Comparison of ENCODE assay signal across 30 mouse cellular contexts in genomic region chr13:36015636-36016035, GRCm38 (mm10). TPM values are rescaled to one million over a fixed set of nuclear protein-coding genes. Genes with fewer than 3 reads are reported as not detected.
A peak's percentile ranks its signal among the peaks of the same experiment; 100 is the strongest.
DNase-seq lines count a peak whose midpoint lies in the region; ATAC-seq and TF ChIP-seq lines count a peak whose summit lies in the region.
"Had no signal": no experiment of that assay in that cellular context is flagged by ENCODE, and none has a peak within 500 bp of the region (broad histone marks: within the 10 kb centered on the region; RNA-seq: fewer than 3 reads in every experiment).

No protein-coding gene starts in this region.

- no peak overlapping the region for H3K9ac ChIP-seq in intestine, embryonic 16.5 days (ENCODE audit: low read depth, low read length)
- H3K9ac ChIP-seq in liver, embryonic 14.5 days (replicated peaks): no peak overlapping the region
- H3K9ac ChIP-seq in hindbrain, embryonic 16.5 days (ENCODE audit: low read depth, low read length): no peak overlapping the region
- H3K9ac ChIP-seq in midbrain, embryonic 15.5 days: no peak overlapping the region
- H3K9ac ChIP-seq: embryonic facial prominence, embryonic 12.5 days; forebrain, embryonic 15.5 days; heart, embryonic 12.5 days; hindbrain, embryonic 15.5 days; midbrain, embryonic 13.5 days; stomach, embryonic 15.5 days had no signal

- no peak overlapping the region for H3K4me2 ChIP-seq in intestine, embryonic 16.5 days (ENCODE audit: low read depth, low read length)
- H3K4me2 ChIP-seq in liver, embryonic 14.5 days (ENCODE audit: low read depth): no peak overlapping the region
- H3K4me2 ChIP-seq in hindbrain, embryonic 16.5 days (ENCODE audit: low read length): no peak overlapping the region
- no peak overlapping the region for H3K4me2 ChIP-seq in midbrain, embryonic 15.5 days
- H3K4me2 ChIP-seq: embryonic facial prominence, embryonic 12.5 days; forebrain, embryonic 15.5 days; heart, embryonic 12.5 days; hindbrain, embryonic 15.5 days; midbrain, embryonic 13.5 days; stomach, embryonic 15.5 days had no signal

- no peak overlapping the region for H3K4me3 ChIP-seq in intestine, embryonic 16.5 days (ENCODE audit: low read length)
- H3K4me3 ChIP-seq in liver, embryonic 14.5 days (ENCODE audit: insufficient read depth in 1 of 2, low read depth in 2 of 2, low read length in 2 of 2): no peak overlapping the region
- no peak overlapping the region for H3K4me3 ChIP-seq in hindbrain, embryonic 16.5 days (ENCODE audit: low read length)
- no peak overlapping the region for H3K4me3 ChIP-seq in midbrain, embryonic 15.5 days
- H3K4me3 ChIP-seq: embryonic facial prominence, embryonic 12.5 days; forebrain, embryonic 10.5 days; forebrain, embryonic 15.5 days; gastrocnemius, adult 2 months; heart, adult 2 months; heart, embryonic 12.5 days; hindbrain, embryonic 15.5 days; midbrain, embryonic 13.5 days; stomach, embryonic 15.5 days had no signal

- peak; percentile 90 for ATAC-seq in intestine, embryonic 16.5 days
- peak; percentile 55; the same call in 1 of the 2 replicates for ATAC-seq in liver, embryonic 14.5 days (ENCODE audit: insufficient read depth)
- no peak for ATAC-seq in hindbrain, embryonic 16.5 days
- ATAC-seq in midbrain, embryonic 15.5 days (replicated peaks): no peak
- ATAC-seq: forebrain, embryonic 15.5 days; lung, postnatal 0 days; midbrain, embryonic 13.5 days; Patski had no signal

- peak; percentile 9 to 26 for DNase-seq in kidney, adult 8-10 months
- DNase-seq in kidney, adult 11 months: no peak
- peak in 2 of 3 experiments; percentile 10 to 12 for DNase-seq in liver, embryonic 14.5 days (ENCODE audit: low read depth in 3 of 3, low spot score in 3 of 3)
- DNase-seq in adipocyte (ENCODE audit: low spot score): no peak
- DNase-seq: adrenal gland, postnatal 14 days; cerebellum, adult 11-12 months; cerebellum, adult 9-11 months; embryo, embryonic 11 days; gastrocnemius, adult 2 months; gastrocnemius, postnatal 36 days; heart, adult 2 months; kidney, adult 18-20 months; lung, adult 18-20 months; retina, postnatal 1 day; right cerebral cortex, postnatal 14 days; thymus, adult 18-20 months; thymus, postnatal 25 days had no signal

- WGBS in intestine, embryonic 16.5 days: 60% methylated on average over 3 of the region's 3 CpGs
- WGBS in liver, embryonic 14.5 days (ENCODE audit: insufficient replicate concordance): 46% methylated on average over 3 of the region's 3 CpGs
- WGBS in hindbrain, embryonic 16.5 days: 74% methylated on average over 3 of the region's 3 CpGs
- 74% methylated on average over 3 of the region's 3 CpGs for WGBS in midbrain, embryonic 15.5 days

- no peak overlapping the region for H3K27ac ChIP-seq in intestine, embryonic 16.5 days (ENCODE audit: low read length)
- no peak overlapping the region for H3K27ac ChIP-seq in liver, embryonic 14.5 days
- no peak overlapping the region for H3K27ac ChIP-seq in hindbrain, embryonic 16.5 days (ENCODE audit: low read depth, low read length)
- H3K27ac ChIP-seq in midbrain, embryonic 15.5 days: no peak overlapping the region
- H3K27ac ChIP-seq: embryonic facial prominence, embryonic 12.5 days; forebrain, embryonic 10.5 days; forebrain, embryonic 15.5 days; gastrocnemius, adult 2 months; heart, adult 2 months; hindbrain, embryonic 15.5 days; macrophage; midbrain, embryonic 13.5 days; stomach, embryonic 15.5 days had no signal

- no peaks in the 10 kb centered on the region for H3K4me1 ChIP-seq in intestine, embryonic 16.5 days (ENCODE audit: control insufficient read depth, insufficient read depth, low read length)
- no peaks in the 10 kb centered on the region; a peak in 1 of 4 replicates for H3K4me1 ChIP-seq in liver, embryonic 14.5 days (replicated peaks; ENCODE audit: control insufficient read depth in 2 of 2, insufficient read depth in 2 of 2, low read length in 1 of 2)
- peaks cover 11% of the 10 kb centered on the region for H3K4me1 ChIP-seq in hindbrain, embryonic 16.5 days (ENCODE audit: control insufficient read depth, insufficient read depth, low read depth, low read length)
- peaks cover 19% of the 10 kb centered on the region for H3K4me1 ChIP-seq in midbrain, embryonic 15.5 days
- H3K4me1 ChIP-seq: embryonic facial prominence, embryonic 12.5 days; forebrain, embryonic 10.5 days; stomach, embryonic 15.5 days had no signal

- TF ChIP-seq EP300 in liver, embryonic 14.5 days (IDR thresholded peaks at IDR 0.05; ENCODE audit: low read depth): no peak

- H3K27me3 ChIP-seq in intestine, embryonic 16.5 days (replicated peaks; ENCODE audit: control insufficient read depth, insufficient read depth, low read length): no peaks in the 10 kb centered on the region
- no peaks in the 10 kb centered on the region for H3K27me3 ChIP-seq in liver, embryonic 14.5 days (ENCODE audit: control insufficient read depth, insufficient read depth, low read length)
- no peaks in the 10 kb centered on the region for H3K27me3 ChIP-seq in hindbrain, embryonic 16.5 days (replicated peaks; ENCODE audit: control insufficient read depth, insufficient read depth, low read length)
- H3K27me3 ChIP-seq in midbrain, embryonic 15.5 days (replicated peaks): no peaks in the 10 kb centered on the region
- H3K27me3 ChIP-seq: embryonic facial prominence, embryonic 12.5 days; forebrain, embryonic 15.5 days; heart, embryonic 12.5 days; hindbrain, embryonic 15.5 days; midbrain, embryonic 13.5 days; Patski; stomach, embryonic 15.5 days had no signal

- H3K36me3 ChIP-seq in intestine, embryonic 16.5 days (ENCODE audit: control insufficient read depth, insufficient read depth, low read length): no peaks in the 10 kb centered on the region
- no peaks in the 10 kb centered on the region for H3K36me3 ChIP-seq in liver, embryonic 14.5 days (replicated peaks; ENCODE audit: control insufficient read depth, insufficient read depth, low read depth)
- H3K36me3 ChIP-seq in hindbrain, embryonic 16.5 days (ENCODE audit: control insufficient read depth, insufficient read depth, low read length): no peaks in the 10 kb centered on the region
- H3K36me3 ChIP-seq in midbrain, embryonic 15.5 days (replicated peaks): no peaks in the 10 kb centered on the region
- H3K36me3 ChIP-seq: embryonic facial prominence, embryonic 12.5 days; forebrain, embryonic 10.5 days; forebrain, embryonic 15.5 days; heart, embryonic 12.5 days; hindbrain, embryonic 15.5 days; midbrain, embryonic 13.5 days; stomach, embryonic 15.5 days had no signal

- no peak for TF ChIP-seq CTCF in liver, embryonic 14.5 days (IDR thresholded peaks at IDR 0.05; ENCODE audit: low read depth)

- no peaks in the 10 kb centered on the region for H3K9me3 ChIP-seq in intestine, embryonic 16.5 days (ENCODE audit: control insufficient read depth, low read length)
- H3K9me3 ChIP-seq in liver, embryonic 14.5 days (ENCODE audit: control insufficient read depth, low read length): no peaks in the 10 kb centered on the region
- no peaks in the 10 kb centered on the region for H3K9me3 ChIP-seq in hindbrain, embryonic 16.5 days (ENCODE audit: control insufficient read depth, low read length)
- no peaks in the 10 kb centered on the region for H3K9me3 ChIP-seq in midbrain, embryonic 15.5 days
- H3K9me3 ChIP-seq: embryonic facial prominence, embryonic 12.5 days; forebrain, embryonic 10.5 days; forebrain, embryonic 15.5 days; heart, embryonic 12.5 days; hindbrain, embryonic 15.5 days; midbrain, embryonic 13.5 days; stomach, embryonic 15.5 days had no signal

RNA-seq across cellular contexts. Expression of gene Ppp1r3g, which starts 57.0 kb away (rescaled TPM):
- 0.48 and 0.49 TPM in 2 replicates for polyA plus RNA-seq in intestine, embryonic 16.5 days (2015; fragmentation: Nextera tagmentation; extraction: Ambion mirVana)
- polyA plus RNA-seq in liver, embryonic 14.5 days (2012; rRNA removed): 0.25 and 0.35 TPM in 2 replicates
- 0.35 and 0.63 TPM in 2 replicates for polyA plus RNA-seq in liver, embryonic 14.5 days (2014; fragmentation: Nextera tagmentation; extraction: Ambion mirVana)
- 0.56 and 1.2 TPM in 2 replicates for polyA plus RNA-seq in hindbrain, embryonic 16.5 days (2015; fragmentation: Nextera tagmentation; extraction: Ambion mirVana)
- polyA plus RNA-seq in midbrain, embryonic 15.5 days (2015; fragmentation: Nextera tagmentation; extraction: Ambion mirVana): 0.43 and 0.80 TPM in 2 replicates
- polyA plus RNA-seq: macrophage, Patski had no signal

Comparison
In these comparisons a context has a peak if more than half of its experiments do, and no peak if none do; other contexts are left out.
1. DNase-seq: peak in kidney, adult 8-10 months (2 of 2) and liver, embryonic 14.5 days (2 of 3); none in kidney, adult 11 months (single experiment) and adipocyte (single experiment).
2. ATAC-seq: peak in intestine, embryonic 16.5 days (single experiment) and liver, embryonic 14.5 days (single experiment); none in hindbrain, embryonic 16.5 days (single experiment) and midbrain, embryonic 15.5 days (single experiment).